Mouse (Mus musculus) hindbrain, embryonic 16.5 days (tissue): ENCODE measurements at regions not wholly inside any gene's neighbourhood (a gene's known extent, or its start where the extent isn't known, plus 50 kb on each side); places are given as distances from the start of the nearest gene placed in this dataset.

Source experiments
- ATAC-seq: fragments of 200-750 bp; cut with Nextera tagmentation; 2 replicates; pipeline ENCODE4 v1.8.0; 2017; ENCODE audit warnings: moderate TSS enrichment, moderate library complexity
- H3K27ac ChIP-seq: fragments of 300-500 bp; sonication (generic); 2 replicates; pipeline ENCODE4 v1.5.1; 2014; ENCODE audit warnings: low read depth, mild to moderate bottlenecking, control low read depth, low read length, moderate library complexity
- H3K27me3 ChIP-seq: fragments of 300-500 bp; sonication (generic); replicated peaks from 2 replicates; pipeline ENCODE4 v1.6.1; 2014; ENCODE audit warnings: low read length; ENCODE audit not compliant: control insufficient read depth, insufficient read depth
- H3K36me3 ChIP-seq: fragments of 300-500 bp; sonication (generic); 2 replicates; pipeline ENCODE4 v1.6.1; 2014; ENCODE audit warnings: mild to moderate bottlenecking, low read length, moderate library complexity, mixed read lengths; ENCODE audit not compliant: control insufficient read depth, insufficient read depth
- H3K4me1 ChIP-seq: fragments of 300-500 bp; sonication (generic); 2 replicates; pipeline ENCODE4 v1.6.1; 2014; ENCODE audit warnings: low read depth, low read length; ENCODE audit not compliant: control insufficient read depth, insufficient read depth
- H3K4me2 ChIP-seq: fragments of 300-500 bp; sonication (generic); 2 replicates; pipeline ENCODE4 v1.6.1; 2014; ENCODE audit warnings: mild to moderate bottlenecking, low read length, control low read depth, moderate library complexity
- H3K4me3 ChIP-seq: fragments of 300-500 bp; sonication (generic); 2 replicates; pipeline ENCODE4 v1.5.1; 2014; ENCODE audit warnings: mild to moderate bottlenecking, low read length, control low read depth, moderate library complexity
- H3K9ac ChIP-seq: fragments of 300-500 bp; sonication (generic); 2 replicates; pipeline ENCODE4 v1.6.1; 2014; ENCODE audit warnings: low read depth, mild to moderate bottlenecking, control low read depth, low read length, moderate library complexity
- H3K9me3 ChIP-seq: fragments of 300-500 bp; sonication (generic); 2 replicates; pipeline ENCODE4 v1.6.1; 2014; ENCODE audit warnings: mild to moderate bottlenecking, low read length, moderate library complexity; ENCODE audit not compliant: control insufficient read depth
- WGBS: fragments of 180-500 bp; shearing (Covaris S2); extraction: QIAGEN DNeasy Blood & Tissue Kit; methylation state at CpG from one replicate; pipeline ENCODE4 v1.1.7; 2014; 5-methylcytosine and 5-hydroxymethylcytosine counted together

- no peak overlapping the region for H3K4me3 ChIP-seq
- no peak for ATAC-seq
- no peak overlapping the region for H3K4me2 ChIP-seq
- no peaks in the 10 kb centered on the region for H3K4me1 ChIP-seq
- H3K36me3 ChIP-seq, result no peaks in the 10 kb centered on the region
- H3K27me3 ChIP-seq, result no peaks in the 10 kb centered on the region
- 0 out of 2 replicates have a peak, but pooled peaks cover 2% of the 10 kb centered on the region for H3K9me3 ChIP-seq
- H3K27ac ChIP-seq, result no peak overlapping the region
- 87% methylated on average over 2 of the region's 2 CpGs for WGBS
- no peak overlapping the region for H3K9ac ChIP-seq
Measured at GRCm38 (mm10) chr9:59171576-59171975, 119.8 kb upstream of the Adpgk start.

- ATAC-seq, result peak; percentile 52
Measured at GRCm38 (mm10) chr9:59163390-59163976, 127.2 kb upstream of the Neo1 start.

GRCm38 (mm10) chr9:59162954-59163353, 126.7 kb upstream of the Neo1 start:
- Histone ChIP-seq H3K27ac (no peak overlapping the region), H3K36me3 (no peaks in the 10 kb centered on the region), H3K9me3 (no peaks in the 10 kb centered on the region), H3K27me3 (no peaks in the 10 kb centered on the region), H3K4me3 (no peak overlapping the region), H3K4me2 (no peak overlapping the region), H3K4me1 (no peaks in the 10 kb centered on the region; the same call in none of the 2 replicates), H3K9ac (no peak overlapping the region)
- ATAC-seq, result peak; percentile 70; the same call in 1 of the 2 replicates
- 13% methylated on average over 4 of the region's 4 CpGs for WGBS

More at GRCm38 (mm10) chr9:59163390-59163976, 127.2 kb upstream of the Neo1 start:
- Histone ChIP-seq H3K9me3 (no peaks in the 10 kb centered on the region), H3K4me1 (no peaks in the 10 kb centered on the region; the same call in none of the 2 replicates), H3K36me3 (no peaks in the 10 kb centered on the region), H3K27me3 (no peaks in the 10 kb centered on the region), H3K27ac (0 out of 2 replicates have a peak overlapping the region, but pooled peaks have one; percentile 25), H3K4me3 (no peak overlapping the region), H3K9ac (no peak overlapping the region), H3K4me2 (no peak overlapping the region)
- WGBS, result 15% methylated on average over 6 of the region's 6 CpGs

- H3K36me3 ChIP-seq, result no peaks in the 10 kb centered on the region
- ATAC-seq, result no peak
- H3K4me1 ChIP-seq, result no peaks in the 10 kb centered on the region
- no peaks in the 10 kb centered on the region for H3K27me3 ChIP-seq
- H3K27ac ChIP-seq, result no peak overlapping the region
- no peaks in the 10 kb centered on the region for H3K9me3 ChIP-seq
- no peak overlapping the region for H3K4me2 ChIP-seq
- no peak overlapping the region for H3K9ac ChIP-seq
- no peak overlapping the region for H3K4me3 ChIP-seq
- 75% methylated on average over 5 of the region's 5 CpGs for WGBS
Measured at GRCm38 (mm10) chr9:59157663-59158062, 121.4 kb upstream of the Neo1 start.

GRCm38 (mm10) chr9:59153945-59154344, 117.7 kb upstream of the Neo1 start:
- Histone ChIP-seq H3K4me3 (no peak overlapping the region), H3K27ac (no peak overlapping the region), H3K9me3 (no peaks in the 10 kb centered on the region), H3K4me2 (no peak overlapping the region), H3K27me3 (no peaks in the 10 kb centered on the region), H3K36me3 (no peaks in the 10 kb centered on the region), H3K4me1 (no peaks in the 10 kb centered on the region), H3K9ac (no peak overlapping the region)
- no peak for ATAC-seq
- WGBS, result 74% methylated on average over 3 of the region's 3 CpGs

GRCm38 (mm10) chr9:59153126-59153525, 116.9 kb upstream of the Neo1 start:
- Histone ChIP-seq H3K4me1 (no peaks in the 10 kb centered on the region), H3K4me3 (no peak overlapping the region), H3K9me3 (no peaks in the 10 kb centered on the region), H3K4me2 (no peak overlapping the region), H3K27ac (no peak overlapping the region), H3K9ac (no peak overlapping the region), H3K36me3 (no peaks in the 10 kb centered on the region), H3K27me3 (no peaks in the 10 kb centered on the region)
- ATAC-seq, result no peak
- WGBS, result 48% methylated on average over 5 of the region's 5 CpGs

GRCm38 (mm10) chr9:59144256-59144800, 108.1 kb upstream of the Neo1 start:
- no peak overlapping the region for H3K4me3 ChIP-seq
- no peak for ATAC-seq
- H3K27me3 ChIP-seq, result no peaks in the 10 kb centered on the region
- no peak overlapping the region for H3K4me2 ChIP-seq
- no peaks in the 10 kb centered on the region for H3K36me3 ChIP-seq
- H3K9ac ChIP-seq, result no peak overlapping the region
- H3K4me1 ChIP-seq, result no peaks in the 10 kb centered on the region
- H3K27ac ChIP-seq, result no peak overlapping the region
- 72% methylated on average over 3 of the region's 3 CpGs for WGBS
- H3K9me3 ChIP-seq, result no peaks in the 10 kb centered on the region

GRCm38 (mm10) chr9:59143610-59144009, 107.4 kb upstream of the Neo1 start:
- Histone ChIP-seq H3K9ac (no peak overlapping the region), H3K4me2 (no peak overlapping the region), H3K36me3 (no peaks in the 10 kb centered on the region), H3K9me3 (no peaks in the 10 kb centered on the region), H3K4me3 (no peak overlapping the region), H3K27me3 (no peaks in the 10 kb centered on the region), H3K27ac (no peak overlapping the region), H3K4me1 (no peaks in the 10 kb centered on the region)
- no peak for ATAC-seq
- WGBS, result 92% methylated on average over 4 of the region's 4 CpGs

- no peaks in the 10 kb centered on the region for H3K9me3 ChIP-seq
- peaks cover 13% of the 10 kb centered on the region for H3K4me1 ChIP-seq
- H3K9ac ChIP-seq, result peak overlapping the region; percentile 38; the same call in 1 of the 2 replicates
- ATAC-seq, result peak; percentile 79
- H3K36me3 ChIP-seq, result no peaks in the 10 kb centered on the region
- H3K4me2 ChIP-seq, result peak overlapping the region; percentile 45
- 0 out of 2 replicates have a peak overlapping the region, but pooled peaks have one; percentile 0 for H3K4me3 ChIP-seq
- 38% methylated on average over 15 of the region's 15 CpGs for WGBS
- no peaks in the 10 kb centered on the region for H3K27me3 ChIP-seq
- peak overlapping the region; percentile 67 for H3K27ac ChIP-seq
Measured at GRCm38 (mm10) chr9:59134171-59135041, 98.2 kb upstream of the Neo1 start.
